Comparison of ENCODE assay signal across 10 mouse cellular contexts in genomic region chr9:43934012-43934690, GRCm38 (mm10).
DNase-seq lines count a peak whose midpoint lies in the region; ATAC-seq and TF ChIP-seq lines count a peak whose summit lies in the region.
"Had no signal": no experiment of that assay in that cellular context is flagged by ENCODE, and none has a peak within 500 bp of the region (broad histone marks: within the 10 kb centered on the region; RNA-seq: fewer than 3 reads in every experiment).

No protein-coding gene starts in this region.

- H3K9ac ChIP-seq in forebrain, embryonic 11.5 days (ENCODE audit: low read length), result no peak overlapping the region
- no peak overlapping the region for H3K9ac ChIP-seq in hindbrain, embryonic 16.5 days (ENCODE audit: low read depth, low read length)
- no peak overlapping the region for H3K9ac ChIP-seq in midbrain, postnatal 0 days (replicated peaks; ENCODE audit: low read length, poor library complexity, severe bottlenecking)

- peaks cover 25% of the 10 kb centered on the region for H3K4me1 ChIP-seq in forebrain, embryonic 11.5 days (replicated peaks; ENCODE audit: control insufficient read depth, insufficient read depth, low read length)
- peaks cover 27% of the 10 kb centered on the region for H3K4me1 ChIP-seq in hindbrain, embryonic 16.5 days (ENCODE audit: control insufficient read depth, insufficient read depth, low read depth, low read length)
- H3K4me1 ChIP-seq in midbrain, postnatal 0 days (ENCODE audit: insufficient read depth, low read length), result peaks cover 10% of the 10 kb centered on the region

- WGBS in forebrain, embryonic 11.5 days, result 23% methylated on average over 18 of the region's 18 CpGs
- 11% methylated on average over 18 of the region's 18 CpGs for WGBS in hindbrain, embryonic 16.5 days
- WGBS in midbrain, postnatal 0 days, result 19% methylated on average over 18 of the region's 18 CpGs

- intact Hi-C loops in heart, postnatal 10 days (cut with DNase I), result no loop called here

- no peak overlapping the region for H3K27ac ChIP-seq in forebrain, embryonic 11.5 days (ENCODE audit: low read depth, low read length)
- H3K27ac ChIP-seq in hindbrain, embryonic 16.5 days (ENCODE audit: low read depth, low read length), result peak overlapping the region; percentile 12; the same call in 1 of the 2 replicates
- no peak overlapping the region for H3K27ac ChIP-seq in midbrain, postnatal 0 days (ENCODE audit: low read depth, low read length)
- H3K27ac ChIP-seq: macrophage had no signal

- H3K36me3 ChIP-seq in forebrain, embryonic 11.5 days (ENCODE audit: control insufficient read depth, insufficient read depth, low read length), result no peaks in the 10 kb centered on the region
- H3K36me3 ChIP-seq in hindbrain, embryonic 16.5 days (ENCODE audit: control insufficient read depth, insufficient read depth, low read length), result no peaks in the 10 kb centered on the region
- no peaks in the 10 kb centered on the region for H3K36me3 ChIP-seq in midbrain, postnatal 0 days (ENCODE audit: insufficient read depth, low read length)

- ATAC-seq in forebrain, embryonic 11.5 days (replicated peaks; ENCODE audit: low FRiP score), result peak; percentile 25
- ATAC-seq in hindbrain, embryonic 16.5 days, result peak; percentile 70
- ATAC-seq in midbrain, postnatal 0 days (ENCODE audit: low FRiP score), result peak; percentile 42; the same call in 1 of the 2 replicates

- no peak overlapping the region for H3K4me2 ChIP-seq in forebrain, embryonic 11.5 days (ENCODE audit: low read depth, low read length, severe bottlenecking)
- peak overlapping the region; percentile 22; the same call in 1 of the 2 replicates for H3K4me2 ChIP-seq in hindbrain, embryonic 16.5 days (ENCODE audit: low read length)
- H3K4me2 ChIP-seq in midbrain, postnatal 0 days (ENCODE audit: low read depth, low read length, poor library complexity, severe bottlenecking), result 0 out of 2 replicates have a peak overlapping the region, but pooled peaks have one; percentile 12

- TF ChIP-seq CTCF in midbrain, postnatal 0 days (IDR thresholded peaks at IDR 0.05), result no peak

- no peaks in the 10 kb centered on the region for H3K9me3 ChIP-seq in forebrain, embryonic 11.5 days (ENCODE audit: control insufficient read depth, low read length)
- no peaks in the 10 kb centered on the region for H3K9me3 ChIP-seq in hindbrain, embryonic 16.5 days (ENCODE audit: control insufficient read depth, low read length)
- no peaks in the 10 kb centered on the region for H3K9me3 ChIP-seq in midbrain, postnatal 0 days (ENCODE audit: low read length)

- H3K27me3 ChIP-seq in forebrain, embryonic 11.5 days (ENCODE audit: control insufficient read depth, insufficient read depth, low read length), result peaks cover 4% of the 10 kb centered on the region; the same call in 1 of the 2 replicates
- peaks cover 2% of the 10 kb centered on the region; the same call in 1 of the 2 replicates for H3K27me3 ChIP-seq in hindbrain, embryonic 16.5 days (replicated peaks; ENCODE audit: control insufficient read depth, insufficient read depth, low read length)
- H3K27me3 ChIP-seq in midbrain, postnatal 0 days (ENCODE audit: insufficient read depth, low read length), result no peaks in the 10 kb centered on the region

- peak; percentile 64 for DNase-seq in embryo, embryonic 11 days
- DNase-seq in forebrain, embryonic 11.5 days (ENCODE audit: low spot score), result no peak
- peak; percentile 70 for DNase-seq in midbrain, postnatal 0 days (ENCODE audit: low spot score)
- DNase-seq in cerebellum, adult 18-20 months, result no peak
- DNase-seq in T-cell, adult 2 months (ENCODE audit: low spot score), result no peak
- no peak for DNase-seq in heart, postnatal 10 days
- DNase-seq in MN1 (ENCODE audit: low spot score), result no peak
- DNase-seq: cerebellum, postnatal 36 days had no signal

- no peak overlapping the region for H3K4me3 ChIP-seq in forebrain, embryonic 11.5 days (ENCODE audit: low read depth, low read length)
- H3K4me3 ChIP-seq in hindbrain, embryonic 16.5 days (ENCODE audit: low read length), result no peak overlapping the region
- H3K4me3 ChIP-seq in midbrain, postnatal 0 days (ENCODE audit: low read depth, low read length), result no peak overlapping the region

Comparison
In these comparisons a context has a peak if more than half of its experiments do, and no peak if none do; other contexts are left out.
1. DNase-seq: peak in embryo, embryonic 11 days (single experiment) and midbrain, postnatal 0 days (single experiment); none in forebrain, embryonic 11.5 days (single experiment), cerebellum, adult 18-20 months (0 of 2), T-cell, adult 2 months (single experiment), heart, postnatal 10 days (0 of 2) and MN1 (single experiment).
2. Peak in every context shown above with its lines, with median percentiles within 50 percentile points of each other: ATAC-seq.